Mouse (Mus musculus) kidney, adult 2 months (tissue): Measurements from ENCODE around the gene Ap2a2.

Experiments
- CTCF ChIP-seq: fragments of 200-500 bp; conservative IDR thresholded peaks from 2 replicates; pipeline ENCODE4 v1.5.1; 2011; ENCODE audit warnings: low read depth, mild to moderate bottlenecking, control low read depth, low read length, moderate library complexity, mixed read lengths; ENCODE audit not compliant: insufficient read depth, insufficient read length
- POLR2A ChIP-seq: fragments of 200-500 bp; IDR thresholded peaks from one replicate; pipeline ENCODE4 v1.6.1; 2011; ENCODE audit warnings: low read depth, low read length, control low read depth

- peak; percentile 75 for TF ChIP-seq CTCF
- TF ChIP-seq POLR2A = no peak
Observed at GRCm38 (mm10) chr7:141670999-141671398, 109.0 kb downstream of the Ap2a2 start.
